Mouse (Mus musculus) cortical plate, adult 2 months (tissue): ENCODE measurements around the gene Elmsan1.

ENCODE experiments used
- CTCF ChIP-seq: fragments of 200-500 bp; IDR thresholded peaks from 2 replicates; pipeline ENCODE4 v1.5.1; 2011; ENCODE audit warnings: mild to moderate bottlenecking, control low read depth, low read length; ENCODE audit not compliant: insufficient read depth; ENCODE audit errors: extremely low read depth
- POLR2A ChIP-seq: fragments of 200-500 bp; IDR thresholded peaks from 2 replicates; pipeline ENCODE4 v1.6.1; 2011; ENCODE audit warnings: mild to moderate bottlenecking, low read length, control low read depth; ENCODE audit not compliant: insufficient read depth; ENCODE audit errors: extremely low read depth

DNA sequence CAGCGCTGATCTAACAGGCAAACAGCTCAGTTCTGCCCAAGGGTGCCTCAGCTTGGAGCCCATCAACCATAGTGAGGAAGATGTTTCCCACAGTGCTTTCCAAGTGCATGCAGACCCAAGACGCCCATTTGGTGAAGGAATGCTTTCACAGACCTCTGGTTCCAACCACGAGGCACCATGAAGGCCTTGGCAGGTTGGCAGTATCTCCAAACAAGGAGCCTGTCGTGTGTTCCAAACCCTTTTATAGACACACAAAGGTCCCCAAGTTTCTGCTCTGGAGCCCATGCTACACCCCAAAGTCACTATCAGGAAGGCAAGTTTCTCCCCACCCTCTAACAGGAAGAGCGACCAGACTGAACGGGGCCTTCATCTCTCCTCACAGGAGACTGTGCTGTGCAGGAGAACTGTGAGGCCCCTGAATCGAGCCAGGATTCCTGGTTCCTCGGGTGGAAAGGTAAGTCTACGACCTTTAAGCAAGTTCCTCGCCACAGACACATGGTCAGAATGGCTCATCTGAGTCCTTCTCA lies 13.0 kb downstream of the Elmsan1 start:
- no peak for TF ChIP-seq CTCF
- no peak for TF ChIP-seq POLR2A
